Mouse (Mus musculus) lung, embryonic 14.5 days (tissue): ENCODE results near the gene Ppp1r14c. TPM values are rescaled to one million over a fixed set of nuclear protein-coding genes. Genes with fewer than 3 reads are reported as not detected.

Experiments used
- ATAC-seq: fragments of 200-750 bp; cut with Nextera tagmentation; 2 replicates; pipeline ENCODE4 v1.8.0; 2017; ENCODE audit warnings: mild to moderate bottlenecking, moderate TSS enrichment, moderate library complexity; ENCODE audit not compliant: insufficient read depth
- DNase-seq: peaks from one replicate; pipeline ENCODE4 v3.0.0-alpha.2; 2015
- H3K27ac ChIP-seq: fragments of 300-500 bp; sonication (generic); 2 replicates; pipeline ENCODE4 v1.5.1; 2014; ENCODE audit warnings: low read depth, mild to moderate bottlenecking, moderate library complexity
- H3K27me3 ChIP-seq: fragments of 300-500 bp; sonication (generic); 2 replicates; pipeline ENCODE4 v1.6.1; 2014; ENCODE audit warnings: low read length, control low read depth; ENCODE audit not compliant: insufficient read depth
- H3K36me3 ChIP-seq: fragments of 300-500 bp; sonication (generic); 2 replicates; pipeline ENCODE4 v1.6.1; 2014; ENCODE audit warnings: control low read depth; ENCODE audit not compliant: insufficient read depth
- H3K4me1 ChIP-seq: fragments of 300-500 bp; sonication (generic); 2 replicates; pipeline ENCODE4 v1.6.1; 2014; ENCODE audit warnings: antibody characterized with exemption, control low read depth; ENCODE audit not compliant: insufficient read depth
- H3K4me2 ChIP-seq: fragments of 300-500 bp; sonication (generic); 2 replicates; pipeline ENCODE4 v1.6.1; 2014; ENCODE audit warnings: mild to moderate bottlenecking
- H3K4me3 ChIP-seq: fragments of 300-500 bp; sonication (generic); 2 replicates; pipeline ENCODE4 v1.5.1; 2014; ENCODE audit warnings: low read depth, low read length
- H3K9ac ChIP-seq: fragments of 300-500 bp; sonication (generic); 2 replicates; pipeline ENCODE4 v1.6.1; 2014
- H3K9me3 ChIP-seq: fragments of 300-500 bp; sonication (generic); 2 replicates; pipeline ENCODE4 v1.6.1; 2016; ENCODE audit warnings: low read depth, low read length, control low read depth
- CTCF ChIP-seq: IDR thresholded peaks from 2 replicates; pipeline ENCODE4 v1.5.1; 2016; ENCODE audit warnings: antibody characterized with exemption, low read depth
- WGBS: fragments of 180-500 bp; shearing (Covaris S2); extraction: QIAGEN DNeasy Blood & Tissue Kit; methylation state at CpG from one replicate; pipeline ENCODE4 v1.1.7; 2014; 5-methylcytosine and 5-hydroxymethylcytosine counted together
- polyA plus RNA-seq: library from polyadenylated mRNA; unstranded; fragments of >200 nt; fragmentation: Nextera tagmentation; extraction: Ambion mirVana; gene quantifications from 2 replicates; pipeline ENCODE4 v1.2.1, GENCODE M21; 2014

The Ppp1r14c gene
- polyA plus RNA-seq, result 36.9 and 45.0 TPM in 2 replicates

DNA sequence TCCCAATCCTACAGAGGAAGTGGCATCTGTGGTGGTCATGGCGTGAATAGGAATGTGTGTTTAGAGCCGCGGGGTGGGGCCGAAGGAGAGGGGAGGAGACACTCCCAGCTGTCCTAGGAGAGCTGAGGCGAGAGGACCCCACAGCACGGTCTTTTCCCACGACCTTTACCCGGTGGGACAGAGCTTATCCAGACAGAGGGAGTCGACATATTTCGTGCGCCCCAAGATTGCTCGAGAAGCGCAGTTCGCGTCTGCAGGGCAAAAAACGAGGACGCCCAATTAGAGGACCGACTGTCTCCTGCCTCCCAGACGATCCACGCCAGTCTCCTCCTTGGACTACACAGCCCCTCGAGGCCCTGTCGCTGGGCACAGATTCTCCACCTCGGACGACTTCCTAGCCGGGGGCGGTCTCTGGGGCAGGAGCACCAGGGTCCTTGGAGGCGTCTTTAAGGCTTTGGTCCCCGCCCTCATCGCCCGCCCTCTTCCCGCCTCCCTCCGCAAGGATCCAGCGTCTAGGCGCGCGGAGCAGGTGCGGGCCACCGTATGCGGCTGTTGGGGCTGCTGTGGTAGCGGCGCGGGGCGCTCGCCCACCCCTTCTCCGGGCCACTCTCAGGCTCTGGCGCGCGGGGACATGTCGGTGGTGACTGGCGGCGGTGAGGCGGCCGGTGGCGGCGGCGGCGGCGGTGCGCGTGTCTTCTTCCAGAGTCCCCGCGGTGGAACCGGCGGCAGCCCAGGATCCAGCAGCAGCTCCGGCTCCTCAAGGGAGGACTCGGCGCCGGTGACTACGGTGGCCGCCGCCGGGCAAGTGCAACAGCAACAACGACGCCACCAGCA lies at the start of gene Ppp1r14c:
TSS of gene Ppp1r14c (plus strand) at position 22 of the 834 bp plus-strand sequence.
- H3K9me3 ChIP-seq, result no peaks in the 10 kb centered on the region
- H3K4me1 ChIP-seq, result no peaks in the 10 kb centered on the region
- WGBS, result under 1% methylated on average over 73 of the region's 74 CpGs
- peaks cover 21% of the 10 kb centered on the region for H3K27me3 ChIP-seq
- H3K36me3 ChIP-seq, result no peaks in the 10 kb centered on the region
- no peak within 1 kb of the TSS for H3K27ac ChIP-seq
- H3K9ac ChIP-seq, result peak within 1 kb of the TSS; percentile 54
- ATAC-seq, result peak; percentile 89
- peak within 1 kb of the TSS; percentile 59 for H3K4me3 ChIP-seq
- peak; percentile 61 for DNase-seq
- TF ChIP-seq CTCF, result no peak
- H3K4me2 ChIP-seq, result peak within 1 kb of the TSS; percentile 90

DNA sequence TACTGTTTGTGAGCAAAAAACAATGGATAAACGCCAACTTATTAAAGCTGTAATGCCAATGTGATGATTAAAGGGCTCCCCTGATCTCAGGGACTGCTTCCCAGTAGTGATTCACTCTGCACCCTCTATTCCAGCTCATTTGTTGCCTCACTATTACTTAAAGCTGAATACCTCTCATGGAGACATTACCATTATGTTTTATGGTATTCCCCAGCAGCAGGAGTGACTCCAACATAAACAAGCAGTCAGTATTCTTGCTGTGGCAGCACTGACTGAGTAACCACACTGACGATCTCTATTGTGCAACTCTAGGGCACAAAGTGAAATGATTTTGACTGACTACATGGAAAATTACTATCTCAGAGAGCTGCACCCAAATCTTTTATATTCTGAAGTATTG lies 44.5 kb upstream of the Ppp1r14c start:
- no peaks in the 10 kb centered on the region for H3K36me3 ChIP-seq
- TF ChIP-seq CTCF, result no peak
- 0 out of 2 replicates have a peak, but pooled peaks cover 3% of the 10 kb centered on the region for H3K9me3 ChIP-seq
- H3K4me1 ChIP-seq, result no peaks in the 10 kb centered on the region
- no peak overlapping the region for H3K4me2 ChIP-seq
- no peak overlapping the region for H3K4me3 ChIP-seq
- DNase-seq (no peak), ATAC-seq (no peak)
- H3K27ac ChIP-seq, result no peak overlapping the region
- no peaks in the 10 kb centered on the region for H3K27me3 ChIP-seq
- H3K9ac ChIP-seq, result no peak overlapping the region
- WGBS, result 81% methylated on average over 2 of the region's 2 CpGs

DNA sequence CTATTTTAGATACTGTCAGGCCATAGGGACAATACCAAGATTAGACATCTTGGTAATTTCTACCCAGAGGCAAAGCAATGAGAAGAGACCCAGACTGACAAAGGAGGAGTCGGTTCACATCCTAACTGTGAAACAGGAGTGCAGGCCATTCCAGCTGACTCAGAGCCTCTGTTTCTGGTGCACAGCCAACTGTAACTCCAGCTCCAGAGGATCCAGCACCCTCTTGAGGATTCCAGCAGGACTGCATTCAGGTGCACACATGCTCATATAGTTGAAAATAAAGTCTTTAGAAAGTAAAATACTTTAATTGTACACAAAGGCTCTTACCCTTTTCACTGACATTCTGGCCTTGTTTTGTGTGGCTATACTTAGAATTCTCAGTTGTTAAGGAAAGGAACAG lies 40.4 kb upstream of the Ppp1r14c start:
- Histone ChIP-seq H3K9me3 (0 out of 2 replicates have a peak, but pooled peaks cover 3% of the 10 kb centered on the region), H3K4me2 (no peak overlapping the region), H3K36me3 (no peaks in the 10 kb centered on the region), H3K4me1 (no peaks in the 10 kb centered on the region), H3K4me3 (no peak overlapping the region), H3K27ac (no peak overlapping the region), H3K9ac (no peak overlapping the region), H3K27me3 (no peaks in the 10 kb centered on the region)
- ATAC-seq (no peak), DNase-seq (peak; percentile 46)
- peak; percentile 47 for TF ChIP-seq CTCF
- whole genome bisulfite sequencing, result 66% methylated on average over 1 of the region's 1 CpGs

DNA sequence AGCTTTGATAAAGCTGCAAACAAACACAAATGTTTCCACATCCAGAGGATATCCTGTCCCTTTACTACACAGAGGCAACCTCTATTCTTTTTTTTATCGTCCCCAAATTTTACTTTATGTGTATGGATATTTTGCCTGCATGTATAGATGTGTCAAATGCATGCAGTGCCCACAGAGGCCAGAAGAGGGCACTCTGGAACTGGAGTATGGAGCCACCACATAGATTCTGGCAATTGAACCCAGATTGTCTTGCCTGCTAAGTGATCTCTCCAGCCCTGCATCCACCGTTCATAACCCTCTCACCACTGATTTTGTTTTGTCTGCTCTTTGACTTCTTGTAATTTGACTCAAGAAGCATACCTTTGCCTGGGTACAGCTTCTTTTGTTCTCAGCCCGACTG lies 33.0 kb upstream of the Ppp1r14c start:
- Histone ChIP-seq H3K9me3 (no peaks in the 10 kb centered on the region), H3K27ac (no peak overlapping the region), H3K4me1 (no peaks in the 10 kb centered on the region; the same call in 1 of the 2 replicates), H3K36me3 (no peaks in the 10 kb centered on the region), H3K9ac (no peak overlapping the region), H3K27me3 (no peaks in the 10 kb centered on the region), H3K4me2 (no peak overlapping the region), H3K4me3 (no peak overlapping the region)
- WGBS, result 12% methylated on average over 3 of the region's 3 CpGs
- DNase-seq (peak; percentile 93), ATAC-seq (0 out of 2 replicates have a peak, but pooled peaks have one; percentile 22)
- TF ChIP-seq CTCF, result peak; percentile 95

DNA sequence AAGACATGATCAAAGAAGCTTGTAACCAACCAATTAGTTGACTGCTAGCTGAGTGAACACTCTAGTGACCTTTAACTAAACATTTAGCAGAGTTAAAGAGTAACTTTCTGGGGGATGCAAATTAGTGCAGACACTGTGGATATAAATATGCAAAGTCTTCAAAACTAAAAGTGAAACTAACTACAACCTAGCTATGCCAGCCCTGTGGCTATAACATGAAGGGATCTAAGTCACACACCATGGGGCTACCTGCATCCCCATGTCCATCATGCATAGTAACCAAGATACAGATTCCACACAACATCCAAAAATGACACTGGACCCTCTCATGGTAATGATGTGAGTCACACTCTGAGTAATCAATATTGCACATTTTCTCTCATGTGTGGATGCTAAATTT lies 31.3 kb upstream of the Ppp1r14c start:
- H3K4me2 ChIP-seq, result no peak overlapping the region
- H3K4me1 ChIP-seq, result no peaks in the 10 kb centered on the region; the same call in 1 of the 2 replicates
- H3K36me3 ChIP-seq, result no peaks in the 10 kb centered on the region
- H3K9me3 ChIP-seq, result no peaks in the 10 kb centered on the region
- H3K27ac ChIP-seq, result no peak overlapping the region
- no peaks in the 10 kb centered on the region for H3K27me3 ChIP-seq
- no peak overlapping the region for H3K9ac ChIP-seq
- ATAC-seq, result no peak
- H3K4me3 ChIP-seq, result no peak overlapping the region
- no peak for TF ChIP-seq CTCF
- no peak for DNase-seq

DNA sequence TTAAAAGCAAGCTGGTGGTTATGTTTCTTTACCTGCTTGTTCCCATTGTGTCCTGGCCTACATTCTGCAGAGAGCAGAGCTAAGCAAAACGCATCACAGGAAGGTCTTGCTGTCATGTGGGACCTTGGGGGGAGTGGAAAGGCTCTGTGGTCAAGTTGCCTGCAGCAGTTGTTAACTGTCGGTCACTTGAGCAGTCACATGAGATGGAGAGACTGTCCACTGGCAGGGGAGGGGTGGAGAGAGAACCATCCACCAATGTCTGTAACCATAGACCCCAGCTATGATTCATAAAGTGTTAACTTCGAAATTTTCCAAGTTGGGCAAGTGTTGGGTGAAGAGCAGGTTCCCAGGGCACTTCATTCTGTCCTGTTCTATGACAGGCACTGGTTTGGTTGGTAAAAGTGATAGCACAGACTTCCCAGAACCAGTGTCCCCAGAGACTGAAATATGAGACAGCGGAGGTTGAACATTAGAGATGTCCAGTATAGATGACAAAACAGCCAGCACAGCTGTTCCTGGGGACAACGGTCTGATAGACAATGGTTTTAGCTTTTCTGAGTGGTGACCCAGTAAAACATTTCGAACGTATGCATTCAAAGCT lies 29.0 kb upstream of the Ppp1r14c start:
- Histone ChIP-seq H3K36me3 (no peaks in the 10 kb centered on the region), H3K4me3 (no peak overlapping the region), H3K4me2 (no peak overlapping the region), H3K27me3 (no peaks in the 10 kb centered on the region), H3K9ac (no peak overlapping the region), H3K9me3 (no peaks in the 10 kb centered on the region), H3K27ac (peak overlapping the region; percentile 33; the same call in 1 of the 2 replicates), H3K4me1 (no peaks in the 10 kb centered on the region; the same call in 1 of the 2 replicates)
- TF ChIP-seq CTCF, result no peak
- DNase-seq, result no peak
- peak; percentile 51 for ATAC-seq
- WGBS, result 40% methylated on average over 7 of the region's 7 CpGs

DNA sequence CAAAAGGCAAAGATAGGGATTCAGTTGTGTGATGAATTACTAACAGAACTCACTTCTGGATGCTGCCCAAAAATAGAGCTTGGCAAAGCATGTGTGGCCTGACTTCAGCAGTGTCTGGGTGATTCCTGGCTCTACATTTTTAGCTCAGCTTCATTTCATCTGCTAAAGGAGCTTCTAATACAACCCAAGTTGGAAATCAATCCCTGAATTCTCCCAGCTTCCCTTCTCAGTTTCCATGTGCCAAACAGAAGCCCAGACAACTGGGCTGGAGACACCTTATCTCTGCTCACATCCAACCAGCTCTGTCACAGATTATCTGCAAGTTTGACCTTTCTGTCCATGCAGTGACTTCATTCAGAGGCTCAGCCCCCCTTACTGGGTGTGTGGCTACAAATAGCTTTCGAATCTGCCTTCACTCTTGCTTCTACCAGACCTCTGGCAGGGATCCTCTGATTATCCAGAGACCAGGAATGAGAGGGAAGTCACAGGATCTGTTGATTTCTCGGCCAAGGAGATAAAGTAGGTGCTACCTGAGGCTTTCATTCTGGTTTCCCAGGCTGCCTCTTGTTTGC lies 28.4 kb upstream of the Ppp1r14c start:
- Histone ChIP-seq H3K36me3 (no peaks in the 10 kb centered on the region), H3K4me1 (no peaks in the 10 kb centered on the region; the same call in 1 of the 2 replicates), H3K9ac (no peak overlapping the region), H3K4me3 (no peak overlapping the region), H3K27ac (peak overlapping the region; percentile 33; the same call in 1 of the 2 replicates), H3K9me3 (no peaks in the 10 kb centered on the region), H3K27me3 (no peaks in the 10 kb centered on the region), H3K4me2 (no peak overlapping the region)
- TF ChIP-seq CTCF, result no peak
- ATAC-seq (peak; percentile 92), DNase-seq (peak; percentile 84)
- 14% methylated on average over 2 of the region's 2 CpGs for WGBS
